11 mouse cellular contexts compared by ENCODE assay signal in the genomic region with DNA sequence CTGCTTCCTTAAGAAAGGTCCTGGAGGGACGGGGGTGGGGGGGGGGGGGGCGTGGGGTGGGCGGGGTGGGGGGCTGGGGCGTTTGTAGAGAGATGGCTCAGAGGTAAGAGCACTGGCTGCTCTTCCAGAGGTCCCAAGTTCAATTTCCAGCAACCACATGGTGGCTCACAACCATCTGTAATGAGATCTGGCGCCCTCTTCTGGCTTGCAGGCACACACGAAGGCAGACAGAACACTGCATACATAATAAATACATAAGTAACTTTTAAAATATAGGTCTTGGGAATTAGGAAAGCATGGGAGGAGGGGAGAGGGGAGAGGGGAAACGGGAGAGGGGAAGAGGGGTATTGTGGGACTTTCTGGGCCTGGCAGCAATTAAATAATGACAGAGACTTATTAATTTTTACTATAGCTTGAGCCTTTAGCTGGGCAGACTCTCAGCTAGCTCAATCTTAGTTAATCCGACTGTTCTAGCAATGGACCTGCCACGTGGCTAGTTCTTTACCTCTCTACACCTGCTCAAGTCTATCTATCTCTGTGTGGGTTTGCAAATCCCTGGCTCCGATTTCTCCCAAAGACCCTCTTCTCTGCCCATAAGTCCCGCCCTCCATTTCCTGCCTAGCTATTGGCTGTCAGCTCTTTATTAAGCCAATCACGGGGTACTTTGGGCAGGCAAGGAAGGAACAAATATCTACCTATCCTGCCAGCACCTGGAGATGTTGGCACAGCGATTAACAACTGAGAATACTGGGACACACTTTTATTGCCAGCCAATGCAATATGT.
DNase-seq lines count a peak whose midpoint lies in the region; ATAC-seq and TF ChIP-seq lines count a peak whose summit lies in the region.
"Had no signal": no experiment of that assay in that cellular context is flagged by ENCODE, and none has a peak within 500 bp of the region (broad histone marks: within the 10 kb centered on the region; RNA-seq: fewer than 3 reads in every experiment).

No protein-coding gene starts in this region.

- no peak overlapping the region for H3K4me3 ChIP-seq in kidney, embryonic 14.5 days (ENCODE audit: low read length)
- no peak overlapping the region for H3K4me3 ChIP-seq in thymus, adult 2 months (ENCODE audit: control insufficient read depth, insufficient read depth, low read length)
- H3K4me3 ChIP-seq: liver, embryonic 15.5 days had no signal

- no peak for TF ChIP-seq CTCF in thymus, adult 2 months (IDR thresholded peaks at IDR 0.05; ENCODE audit: borderline replicate concordance, control insufficient read depth, extremely low read depth, insufficient read depth, low read length, poor library complexity)

- no peaks in the 10 kb centered on the region for H3K36me3 ChIP-seq in kidney, embryonic 14.5 days (ENCODE audit: control insufficient read depth, insufficient read depth, low read length)
- H3K36me3 ChIP-seq in thymus, adult 2 months (ENCODE audit: control insufficient read depth, insufficient read depth, low read length) = no peaks in the 10 kb centered on the region
- H3K36me3 ChIP-seq: liver, embryonic 15.5 days had no signal

- 46% methylated on average over 10 of the region's 13 CpGs for WGBS in kidney, embryonic 14.5 days
- 71% methylated on average over 13 of the region's 13 CpGs for WGBS in thymus, adult 2 months

- H3K27ac ChIP-seq in kidney, embryonic 14.5 days (ENCODE audit: low read depth, low read length) = no peak overlapping the region
- H3K27ac ChIP-seq in thymus, adult 2 months (ENCODE audit: control insufficient read depth, insufficient read depth, low read length) = no peak overlapping the region
- H3K27ac ChIP-seq: liver, embryonic 15.5 days had no signal

- no peaks in the 10 kb centered on the region for H3K27me3 ChIP-seq in kidney, embryonic 14.5 days (ENCODE audit: control insufficient read depth, insufficient read depth, low read length)
- no peaks in the 10 kb centered on the region for H3K27me3 ChIP-seq in thymus, adult 2 months (ENCODE audit: control insufficient read depth, insufficient read depth, low read length)
- H3K27me3 ChIP-seq: liver, embryonic 15.5 days had no signal

- H3K9me3 ChIP-seq in kidney, embryonic 14.5 days (ENCODE audit: control insufficient read depth, low read length) = no peaks in the 10 kb centered on the region
- H3K9me3 ChIP-seq: liver, embryonic 15.5 days had no signal

- peak; percentile 53 for DNase-seq in adrenal gland, postnatal 14 days
- no peak for DNase-seq in adrenal gland, adult 18-20 months (ENCODE audit: low spot score in 2 of 2)
- DNase-seq in kidney, adult 18-20 months = peak; percentile 12
- peak; percentile 60 for DNase-seq in thymus, adult 2 months
- DNase-seq in thymus, adult 18-20 months = no peak
- DNase-seq in frontal cortex, postnatal 10 days (ENCODE audit: low spot score in 2 of 2) = no peak
- DNase-seq in c-Kit-positive CD71-positive TER-119-positive erythroid progenitor cells, embryonic 14.5 days (ENCODE audit: low spot score) = no peak
- DNase-seq: adrenal gland, adult 8-10 months; layer of hippocampus, adult 9-11 months had no signal

- H3K4me2 ChIP-seq in kidney, embryonic 14.5 days (replicated peaks; ENCODE audit: low read depth, low read length) = no peak overlapping the region
- H3K4me2 ChIP-seq: liver, embryonic 15.5 days had no signal

- no peak overlapping the region for H3K9ac ChIP-seq in kidney, embryonic 14.5 days (ENCODE audit: low read depth, low read length)
- H3K9ac ChIP-seq: liver, embryonic 15.5 days had no signal

- no peaks in the 10 kb centered on the region for H3K4me1 ChIP-seq in kidney, embryonic 14.5 days (ENCODE audit: control insufficient read depth, insufficient read depth, low read length)
- H3K4me1 ChIP-seq in thymus, adult 2 months (replicated peaks; ENCODE audit: control insufficient read depth, insufficient read depth, low read length) = peaks cover 8% of the 10 kb centered on the region

- TF ChIP-seq POLR2A in thymus, adult 2 months (IDR thresholded peaks at IDR 0.05; ENCODE audit: control insufficient read depth, extremely low read depth, insufficient read depth, low read length, poor library complexity) = no peak

- no peak for ATAC-seq in kidney, embryonic 14.5 days (ENCODE audit: low FRiP score, low TSS enrichment)

Comparison
In these comparisons a context has a peak if more than half of its experiments do, and no peak if none do; other contexts are left out.
1. DNase-seq: peak in adrenal gland, postnatal 14 days (single experiment), kidney, adult 18-20 months (single experiment) and thymus, adult 2 months (single experiment); none in adrenal gland, adult 18-20 months (0 of 2), thymus, adult 18-20 months (0 of 2), frontal cortex, postnatal 10 days (0 of 2) and c-Kit-positive CD71-positive TER-119-positive erythroid progenitor cells, embryonic 14.5 days (single experiment).